Mouse (Mus musculus): Measurements from ENCODE around the gene Mb21d2. TPM values are rescaled to one million over a fixed set of nuclear protein-coding genes. Genes with fewer than 3 reads are reported as not detected.

The Mb21d2 gene
- total and polyA plus RNA-seq, 3 experiments: not detected

GRCm38 (mm10) chr16:28859009-28859288, 70.5 kb downstream of the Mb21d2 start:
- no peak for DNase-seq (ENCODE audit: extremely low read depth)
- Histone ChIP-seq H3K79me2 (replicated peaks; ENCODE audit: control insufficient read depth, extremely low read depth, insufficient read depth, poor library complexity, severe bottlenecking) (no peaks in the 10 kb centered on the region), H3K4me2 (ENCODE audit: insufficient read depth, low read depth, poor library complexity, severe bottlenecking) (no peak overlapping the region), H3K9me3 (replicated peaks; ENCODE audit: low read length) (peaks cover 55% of the 10 kb centered on the region), H3K27ac (ENCODE audit: insufficient read depth, low read depth) (no peak overlapping the region), H3K9ac (ENCODE audit: insufficient read depth, low read depth) (no peak overlapping the region), H3K36me3 (replicated peaks in 1 of 2; ENCODE audit: control insufficient read depth in 1 of 2, insufficient read depth in 1 of 2, low read length in 1 of 2) (no peaks in the 10 kb centered on the region), H3K4me1 (ENCODE audit: control insufficient read depth in 1 of 2, insufficient read depth in 2 of 2) (no peaks in the 10 kb centered on the region), H3K27me3 (replicated peaks) (no peaks in the 10 kb centered on the region), H3K4me3 (replicated peaks in 1 of 3; ENCODE audit: low read depth in 2 of 3, low read length in 2 of 3, poor library complexity in 1 of 3) (no peak overlapping the region)
- in situ Hi-C loops (cut with MboI; ENCODE audit: low pct_ligation_motif_present, low pct_unique_long_range_greater_than_20kb, low sequenced_read_pairs) (no loop called here), dilution Hi-C loops (cut with MboI; ENCODE audit: extremely low pct_ligation_motif_present, extremely low pct_unique_long_range_greater_than_20kb, low sequenced_read_pairs) (no loop called here)
- TF ChIP-seq ZC3H11A (IDR thresholded peaks at IDR 0.05; ENCODE audit: low read depth, low read length): no peak
- no peak for TF ChIP-seq USF1 (IDR thresholded peaks at IDR 0.05; ENCODE audit: low read depth, low read length)
- TF ChIP-seq SIN3A (IDR thresholded peaks at IDR 0.05; ENCODE audit: low read length): no peak
- TF ChIP-seq ELF1 (IDR thresholded peaks at IDR 0.05; ENCODE audit: low read depth, low read length): no peak
- no peak for TF ChIP-seq EP300 (IDR thresholded peaks at IDR 0.05; ENCODE audit: low read length)
- no peak for TF ChIP-seq KAT2A (IDR thresholded peaks at IDR 0.05; ENCODE audit: insufficient replicate concordance, low read length)
- TF ChIP-seq E2F4 (IDR thresholded peaks at IDR 0.05; ENCODE audit: insufficient replicate concordance, low read depth, low read length): no peak
- TF ChIP-seq NRF1 (IDR thresholded peaks at IDR 0.05; ENCODE audit: low read depth, low read length): no peak
- TF ChIP-seq ZNF384 (IDR thresholded peaks at IDR 0.05; ENCODE audit: low read depth, low read length): no peak
- no peak for TF ChIP-seq ZKSCAN1 (IDR thresholded peaks at IDR 0.05; ENCODE audit: borderline replicate concordance, low read depth, low read length)
- TF ChIP-seq SMC3 (IDR thresholded peaks at IDR 0.05; ENCODE audit: low read depth, low read length): no peak
- TF ChIP-seq POLR2A (IDR thresholded peaks at IDR 0.05; ENCODE audit: low read depth, low read length): no peak
- no peak for TF ChIP-seq ZMIZ1 (IDR thresholded peaks at IDR 0.05; ENCODE audit: low read depth, low read length)

GRCm38 (mm10) chr16:28858210-28859008, 71.1 kb downstream of the Mb21d2 start:
- Histone ChIP-seq H3K36me3 (replicated peaks in 1 of 2; ENCODE audit: control insufficient read depth in 1 of 2, insufficient read depth in 1 of 2, low read length in 1 of 2) (no peaks in the 10 kb centered on the region), H3K9ac (ENCODE audit: insufficient read depth, low read depth) (no peak overlapping the region), H3K9me3 (replicated peaks; ENCODE audit: low read length) (peaks cover 56% of the 10 kb centered on the region), H3K27me3 (replicated peaks) (no peaks in the 10 kb centered on the region), H3K4me1 (ENCODE audit: control insufficient read depth in 1 of 2, insufficient read depth in 2 of 2) (no peaks in the 10 kb centered on the region), H3K79me2 (replicated peaks; ENCODE audit: control insufficient read depth, extremely low read depth, insufficient read depth, poor library complexity, severe bottlenecking) (no peaks in the 10 kb centered on the region), H3K27ac (ENCODE audit: insufficient read depth, low read depth) (no peak overlapping the region), H3K4me3 (replicated peaks in 1 of 3; ENCODE audit: low read depth in 2 of 3, low read length in 2 of 3, poor library complexity in 1 of 3) (no peak overlapping the region), H3K4me2 (ENCODE audit: insufficient read depth, low read depth, poor library complexity, severe bottlenecking) (no peak overlapping the region)
- dilution Hi-C loops (cut with MboI; ENCODE audit: extremely low pct_ligation_motif_present, extremely low pct_unique_long_range_greater_than_20kb, low sequenced_read_pairs): no loop called here
- in situ Hi-C loops (cut with MboI; ENCODE audit: low pct_ligation_motif_present, low pct_unique_long_range_greater_than_20kb, low sequenced_read_pairs): no loop called here
- DNase-seq (ENCODE audit: extremely low read depth): no peak
- no peak for TF ChIP-seq RAD21 (IDR thresholded peaks at IDR 0.05; ENCODE audit: low read depth, low read length)
- no peak for TF ChIP-seq ETS1 (conservative IDR thresholded peaks at IDR 0.05; ENCODE audit: low read depth, low read length)
- no peak for TF ChIP-seq ZNF384 (IDR thresholded peaks at IDR 0.05; ENCODE audit: low read depth, low read length)
- TF ChIP-seq NELFE (IDR thresholded peaks at IDR 0.05; ENCODE audit: low read depth, low read length): no peak
- TF ChIP-seq E2F4 (IDR thresholded peaks at IDR 0.05; ENCODE audit: insufficient replicate concordance, low read depth, low read length): no peak
- no peak for TF ChIP-seq GABPA (IDR thresholded peaks at IDR 0.05; ENCODE audit: insufficient replicate concordance, low read depth, low read length)
- TF ChIP-seq CHD1 (IDR thresholded peaks at IDR 0.05; ENCODE audit: low read depth, low read length): no peak
- no peak for TF ChIP-seq PAX5 (IDR thresholded peaks at IDR 0.05; ENCODE audit: low read length)
- no peak for TF ChIP-seq IRF4 (IDR thresholded peaks at IDR 0.05; ENCODE audit: low read depth, low read length)
- TF ChIP-seq MYC (IDR thresholded peaks at IDR 0.05; ENCODE audit: low read depth, low read length): no peak
- TF ChIP-seq USF2 (conservative IDR thresholded peaks at IDR 0.05; ENCODE audit: low read depth, low read length): no peak
- no peak for TF ChIP-seq TCF12 (IDR thresholded peaks at IDR 0.05; ENCODE audit: low read depth, low read length)
- TF ChIP-seq ELF1 (IDR thresholded peaks at IDR 0.05; ENCODE audit: low read depth, low read length): no peak
- TF ChIP-seq POLR2A (IDR thresholded peaks at IDR 0.05; ENCODE audit: low read depth, low read length): no peak

All from CH12.LX (cell line).